Mouse (Mus musculus) cerebellum, adult 11-12 months (tissue): Measurements from ENCODE around the gene Olfr1326-ps1.

Source experiments
- DNase-seq: peaks from one replicate; pipeline ENCODE4 v3.0.0; 2022

Olfr1326-ps1 gene

DNA sequence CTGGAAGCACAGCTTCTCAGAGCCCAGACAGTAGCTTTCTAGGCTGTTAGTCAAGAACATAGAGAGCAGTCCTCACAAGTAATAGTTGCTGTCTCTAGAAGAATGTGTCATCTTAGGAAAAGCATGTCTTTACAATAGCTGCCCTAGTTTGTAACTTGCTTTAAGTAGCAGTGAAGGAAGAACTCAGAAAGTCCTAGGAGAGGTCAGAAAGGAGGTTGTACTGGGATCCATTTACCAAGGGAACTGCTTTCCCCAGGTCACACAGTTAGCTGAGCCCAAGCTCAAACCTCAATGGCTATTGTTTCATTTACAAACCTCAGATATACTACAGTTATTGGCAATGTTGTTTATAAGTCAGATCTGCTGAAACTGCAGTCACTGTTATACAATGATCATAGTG, at the start of gene Olfr1326-ps1:
Olfr1326-ps1 (minus strand) TSS at position 101 of the 400 bp plus-strand sequence.
- DNase-seq, result no peak

GRCm38 (mm10) chrX:74592379-74592778, 17.7 kb upstream of the Olfr1326-ps1 start, which contains the start of gene Olfr1325:
Gene Olfr1325, plus strand, starts transcription at chrX:74592679.
- no peak for DNase-seq
